Mouse (Mus musculus) adipose tissue, adult 10 weeks (tissue): ENCODE data around the gene Gpr171. TPM values are rescaled to one million over a fixed set of nuclear protein-coding genes. Genes with fewer than 3 reads are reported as not detected.

Experiments
- polyA plus RNA-seq: library from polyadenylated mRNA; stranded (reverse); fragments of 350-450 nt; fragmentation: Illumina TruSeq; extraction: RNeasy Lipid Tissue Mini Kit (QIAGEN cat#74804); gene quantifications from one replicate; pipeline ENCODE4 v1.2.3, GENCODE M21; 2014; ENCODE audit warnings: low read depth, low replicate concordance

The Gpr171 gene
- polyA plus RNA-seq: 0.40 TPM

GRCm38 (mm10) chr3:59101218-59101986 is at the start of gene Gpr171:
Gene Gpr171, minus strand, starts transcription at chr3:59101821.

Other genes with a start within 250 kb of the Gpr171 start
- gene Clrn1, start 216.5 kb downstream of the Gpr171 start, polyA plus RNA-seq: 0.09 TPM
- gene Med12l, start 96.0 kb downstream of the Gpr171 start, polyA plus RNA-seq: 2.6 TPM
- 3.1 TPM for gene P2ry14, start 51.8 kb upstream of the Gpr171 start, polyA plus RNA-seq
- 0.34 TPM for gene Gpr87, start 93.3 kb upstream of the Gpr171 start, polyA plus RNA-seq
- 2.0 TPM for gene P2ry13, start 109.1 kb upstream of the Gpr171 start, polyA plus RNA-seq
- 4.6 TPM for gene P2ry12, start 161.1 kb upstream of the Gpr171 start, polyA plus RNA-seq
- gene Igsf10, start 242.6 kb upstream of the Gpr171 start, polyA plus RNA-seq: 3.9 TPM